Mouse (Mus musculus): ENCODE data around the gene Gm13693.

- TF ChIP-seq CTCF (IDR thresholded peaks at IDR 0.05; ENCODE audit: low read depth, low read length), result no peak
- no peak for TF ChIP-seq POLR2A (IDR thresholded peaks at IDR 0.05; ENCODE audit: insufficient read depth, low read length)
Observed at GRCm38 (mm10) chr2:83929478-83930088, 31.7 kb upstream of the Gm13693 start.
